Mouse (Mus musculus): ENCODE results near the gene Rsad2.
"Not testable (repeated sequence)": the region's sequence is repeated elsewhere in the genome, so short reads cannot be mapped to it uniquely, and the experiment has no call there.

Gene Rsad2

GRCm38 (mm10) chr12:26456028-26456698, at the start of gene Rsad2:
TSS of gene Rsad2 (minus strand) at chr12:26456452.
- DNase-seq (ENCODE audit: low spot score in 2 of 2): no peak

- DNase-seq (ENCODE audit: low spot score in 2 of 2): no peak
These were observed 44.8 kb upstream of the Rsad2 start for GRCm38 (mm10) chr12:26501042-26501441.

- DNase-seq (ENCODE audit: low spot score in 2 of 2): no peak
These were observed 33.7 kb upstream of the Rsad2 start for GRCm38 (mm10) chr12:26489942-26490341.

- no peak for DNase-seq (ENCODE audit: low spot score in 2 of 2)
These were observed 32.5 kb upstream of the Rsad2 start for GRCm38 (mm10) chr12:26488617-26489274.

- DNase-seq (ENCODE audit: low spot score in 2 of 2): peak; percentile 70
These were observed 31.8 kb upstream of the Rsad2 start for GRCm38 (mm10) chr12:26487874-26488616.

GRCm38 (mm10) chr12:26485738-26486580, 29.7 kb upstream of the Rsad2 start:
- not testable (repeated sequence) for DNase-seq (ENCODE audit: low spot score in 2 of 2)

GRCm38 (mm10) chr12:26478196-26479004, 22.1 kb upstream of the Rsad2 start:
- DNase-seq (ENCODE audit: low spot score in 2 of 2): peak in 1 of 2 experiments; percentile 33

- no peak for DNase-seq (ENCODE audit: low spot score in 2 of 2)
These were observed 20.9 kb upstream of the Rsad2 start for GRCm38 (mm10) chr12:26477198-26477597.

- DNase-seq (ENCODE audit: low spot score in 2 of 2): no peak
These were observed 17.5 kb upstream of the Rsad2 start for GRCm38 (mm10) chr12:26473746-26474145.

- DNase-seq (ENCODE audit: low spot score in 2 of 2): no peak
These were observed 16.7 kb upstream of the Rsad2 start for GRCm38 (mm10) chr12:26472770-26473481.

GRCm38 (mm10) chr12:26471376-26471775, 15.1 kb upstream of the Rsad2 start:
- no peak for DNase-seq (ENCODE audit: low spot score in 2 of 2)

- DNase-seq (ENCODE audit: low spot score in 2 of 2): no peak
These were observed 13.8 kb upstream of the Rsad2 start for GRCm38 (mm10) chr12:26470042-26470409.

GRCm38 (mm10) chr12:26469098-26470041, 13.1 kb upstream of the Rsad2 start, which contains the start of gene Cmpk2:
TSS of gene Cmpk2 (plus strand) at chr12:26469204.
- DNase-seq (ENCODE audit: low spot score in 2 of 2): peak; percentile 93

- DNase-seq (ENCODE audit: low spot score in 2 of 2): no peak
These were observed 9.3 kb upstream of the Rsad2 start for GRCm38 (mm10) chr12:26465600-26465999.

- DNase-seq (ENCODE audit: low spot score in 2 of 2): no peak
These were observed 3.8 kb upstream of the Rsad2 start for GRCm38 (mm10) chr12:26460091-26460490.

- DNase-seq (ENCODE audit: low spot score in 2 of 2): no peak
These were observed 1.6 kb downstream of the Rsad2 start for GRCm38 (mm10) chr12:26454682-26455081.

- no peak for DNase-seq (ENCODE audit: low spot score in 2 of 2)
These were observed 3.3 kb downstream of the Rsad2 start for GRCm38 (mm10) chr12:26452951-26453350.

GRCm38 (mm10) chr12:26451150-26451549, 5.1 kb downstream of the Rsad2 start:
- DNase-seq (ENCODE audit: low spot score in 2 of 2): no peak

GRCm38 (mm10) chr12:26449483-26449882, 6.8 kb downstream of the Rsad2 start:
- DNase-seq (ENCODE audit: low spot score in 2 of 2): no peak
